Mouse (Mus musculus) embryonic facial prominence, embryonic 11.5 days (tissue): Measurements from ENCODE around the gene Camkmt. TPM values are rescaled to one million over a fixed set of nuclear protein-coding genes. Genes with fewer than 3 reads are reported as not detected.

Source experiments
- ATAC-seq: fragments of 200-750 bp; cut with Nextera tagmentation; replicated peaks from 2 replicates; pipeline ENCODE4 v1.8.0; 2017; ENCODE audit warnings: low read depth; ENCODE audit not compliant: insufficient number of reproducible peaks, low FRiP score, low TSS enrichment
- DNase-seq: peaks from one replicate; pipeline ENCODE4 v3.0.0-alpha.2; 2015; ENCODE audit warnings: low spot score
- H3K27ac ChIP-seq: fragments of 300-500 bp; sonication (generic); replicated peaks from 2 replicates; pipeline ENCODE4 v1.5.1; 2014; ENCODE audit warnings: mild to moderate bottlenecking, low read depth, low read length, control low read depth
- H3K27me3 ChIP-seq: fragments of 300-500 bp; sonication (generic); 2 replicates; pipeline ENCODE4 v1.6.1; 2014; ENCODE audit warnings: mild to moderate bottlenecking, low read length, moderate library complexity, mixed read lengths; ENCODE audit not compliant: control insufficient read depth, insufficient read depth
- H3K36me3 ChIP-seq: fragments of 300-500 bp; sonication (generic); replicated peaks from 2 replicates; pipeline ENCODE4 v1.6.1; 2014; ENCODE audit warnings: low read depth, mild to moderate bottlenecking, low read length, moderate library complexity, mixed read lengths; ENCODE audit not compliant: control insufficient read depth, insufficient read depth
- H3K4me1 ChIP-seq: fragments of 300-500 bp; sonication (generic); 2 replicates; pipeline ENCODE4 v1.6.1; 2014; ENCODE audit warnings: low read length, mixed read lengths; ENCODE audit not compliant: control insufficient read depth, insufficient read depth
- H3K4me2 ChIP-seq: fragments of 300-500 bp; sonication (generic); 2 replicates; pipeline ENCODE4 v1.6.1; 2014; ENCODE audit warnings: low read depth, mild to moderate bottlenecking, control low read depth, low read length, moderate library complexity
- H3K4me3 ChIP-seq: fragments of 300-500 bp; sonication (generic); 2 replicates; pipeline ENCODE4 v1.5.1; 2014; ENCODE audit warnings: low read depth, low read length, control low read depth
- H3K9ac ChIP-seq: fragments of 300-500 bp; sonication (generic); replicated peaks from 2 replicates; pipeline ENCODE4 v1.6.1; 2014; ENCODE audit warnings: mild to moderate bottlenecking, control low read depth, low read length
- H3K9me3 ChIP-seq: fragments of 300-500 bp; sonication (generic); replicated peaks from 2 replicates; pipeline ENCODE4 v1.6.1; 2016; ENCODE audit warnings: mild to moderate bottlenecking, low read length, inconsistent platforms, mixed read lengths; ENCODE audit not compliant: control insufficient read depth
- WGBS: fragments of 180-500 bp; shearing (Covaris S2); extraction: QIAGEN DNeasy Blood & Tissue Kit; methylation state at CpG from one replicate; pipeline ENCODE4 v1.1.7; 2014; 5-methylcytosine and 5-hydroxymethylcytosine counted together
- polyA plus RNA-seq: library from polyadenylated mRNA; unstranded; fragments of >200 nt; fragmentation: Nextera tagmentation; extraction: Ambion mirVana; gene quantifications from 2 replicates; pipeline ENCODE4 v1.2.1, GENCODE M21; 2014

Gene Camkmt
- 16.8 and 16.9 TPM in 2 replicates for polyA plus RNA-seq

GRCm38 (mm10) chr17:85090120-85091099 is at the start of gene Camkmt, which contains the start of gene Prepl:
Gene Camkmt (plus strand): TSS chr17:85090552.
Gene Prepl (minus strand): TSS chr17:85090241.
- Histone ChIP-seq H3K9ac (peak within 1 kb of the TSS; percentile 79), H3K36me3 (no peaks in the 10 kb centered on the region), H3K9me3 (no peaks in the 10 kb centered on the region), H3K4me3 (peak within 1 kb of the TSS; percentile 85), H3K27ac (peak within 1 kb of the TSS; percentile 56; the same call in 1 of the 2 replicates), H3K4me2 (peak within 1 kb of the TSS; percentile 73), H3K4me1 (no peaks in the 10 kb centered on the region), H3K27me3 (no peaks in the 10 kb centered on the region)
- peak; percentile 99 for DNase-seq
- ATAC-seq: peak; percentile 98
- WGBS: under 1% methylated on average over 62 of the region's 63 CpGs

- Histone ChIP-seq H3K9me3 (no peaks in the 10 kb centered on the region), H3K27ac (no peak overlapping the region), H3K27me3 (no peaks in the 10 kb centered on the region), H3K4me2 (no peak overlapping the region), H3K4me1 (no peaks in the 10 kb centered on the region), H3K9ac (no peak overlapping the region), H3K4me3 (no peak overlapping the region), H3K36me3 (no peaks in the 10 kb centered on the region)
- ATAC-seq (no peak), DNase-seq (no peak)
- 79% methylated on average over 7 of the region's 7 CpGs for WGBS
These were observed 49.4 kb upstream of the Camkmt start for GRCm38 (mm10) chr17:85040913-85041312.

DNA sequence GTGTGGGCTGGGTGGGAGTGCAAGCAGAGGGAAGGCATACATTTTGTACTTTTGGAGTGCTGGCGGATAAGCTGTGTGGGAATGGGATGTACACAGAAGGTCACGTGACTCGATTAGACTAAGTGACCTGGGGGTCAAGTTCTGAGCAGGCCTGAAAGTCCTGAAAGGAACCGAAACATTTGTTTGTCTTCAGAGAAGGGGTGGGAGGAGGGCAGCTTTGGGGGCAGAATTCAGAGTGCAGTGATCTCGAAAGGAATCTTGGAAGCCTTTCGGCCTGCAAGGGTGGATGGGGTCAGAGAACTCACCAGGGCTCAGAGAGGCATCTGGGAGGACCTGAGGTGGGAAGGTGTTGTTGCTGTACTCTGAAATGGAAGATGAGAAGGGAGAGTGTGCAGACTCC is 47.9 kb upstream of the Camkmt start:
- DNase-seq (no peak), ATAC-seq (no peak)
- Histone ChIP-seq H3K9ac (no peak overlapping the region), H3K4me3 (no peak overlapping the region), H3K36me3 (no peaks in the 10 kb centered on the region), H3K4me1 (no peaks in the 10 kb centered on the region), H3K9me3 (no peaks in the 10 kb centered on the region), H3K4me2 (no peak overlapping the region), H3K27ac (no peak overlapping the region), H3K27me3 (no peaks in the 10 kb centered on the region)
- WGBS: 60% methylated on average over 6 of the region's 6 CpGs

DNA sequence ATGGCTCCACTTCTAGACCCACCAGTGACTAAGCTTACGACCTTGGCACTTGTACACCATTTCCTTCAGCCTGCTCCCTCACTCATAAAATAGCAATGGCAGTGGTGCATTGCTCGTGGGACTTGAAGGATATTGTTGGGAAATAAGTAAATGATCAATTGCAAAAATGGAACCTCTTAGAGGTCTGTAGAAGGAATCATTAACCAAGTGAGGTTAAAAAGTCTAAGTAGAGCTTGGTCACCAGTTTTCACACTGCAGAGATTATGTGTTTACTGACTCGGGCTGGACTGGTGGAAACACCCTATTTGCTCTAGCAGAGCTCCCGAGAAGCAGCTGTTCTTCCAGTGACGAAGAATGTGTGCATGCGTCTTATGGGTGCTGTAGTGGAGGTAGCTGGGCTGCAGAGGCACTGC is 46.9 kb upstream of the Camkmt start:
- WGBS: 86% methylated on average over 6 of the region's 6 CpGs
- Histone ChIP-seq H3K4me1 (no peaks in the 10 kb centered on the region), H3K9ac (no peak overlapping the region), H3K4me2 (no peak overlapping the region), H3K27ac (no peak overlapping the region), H3K27me3 (no peaks in the 10 kb centered on the region), H3K4me3 (no peak overlapping the region), H3K9me3 (no peaks in the 10 kb centered on the region), H3K36me3 (no peaks in the 10 kb centered on the region)
- DNase-seq (no peak), ATAC-seq (no peak)

DNA sequence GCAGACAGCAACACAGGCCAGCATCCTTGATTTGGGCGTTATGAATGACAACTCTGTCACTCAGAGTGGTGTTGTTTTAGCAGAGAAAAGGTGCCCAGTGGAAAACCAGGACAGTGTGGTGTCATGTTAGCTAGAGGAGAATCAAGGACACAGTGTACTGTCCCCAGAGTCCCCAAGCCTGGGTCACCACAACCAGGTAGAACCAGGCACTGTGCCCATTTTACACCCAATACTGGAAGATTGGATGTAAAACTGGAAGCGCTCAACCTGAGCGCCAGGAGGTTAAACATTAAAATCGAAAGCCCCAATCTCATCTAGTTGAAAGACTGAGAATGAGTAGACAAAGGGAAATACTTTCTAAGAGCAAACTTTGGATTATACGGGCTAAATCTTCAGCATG is 45.9 kb upstream of the Camkmt start:
- no peak overlapping the region for H3K4me3 ChIP-seq
- no peak overlapping the region for H3K27ac ChIP-seq
- ATAC-seq (no peak), DNase-seq (no peak)
- no peak overlapping the region for H3K9ac ChIP-seq
- 88% methylated on average over 5 of the region's 5 CpGs for WGBS
- no peaks in the 10 kb centered on the region for H3K27me3 ChIP-seq
- no peaks in the 10 kb centered on the region for H3K36me3 ChIP-seq
- H3K9me3 ChIP-seq: no peaks in the 10 kb centered on the region
- no peaks in the 10 kb centered on the region for H3K4me1 ChIP-seq
- no peak overlapping the region for H3K4me2 ChIP-seq

DNA sequence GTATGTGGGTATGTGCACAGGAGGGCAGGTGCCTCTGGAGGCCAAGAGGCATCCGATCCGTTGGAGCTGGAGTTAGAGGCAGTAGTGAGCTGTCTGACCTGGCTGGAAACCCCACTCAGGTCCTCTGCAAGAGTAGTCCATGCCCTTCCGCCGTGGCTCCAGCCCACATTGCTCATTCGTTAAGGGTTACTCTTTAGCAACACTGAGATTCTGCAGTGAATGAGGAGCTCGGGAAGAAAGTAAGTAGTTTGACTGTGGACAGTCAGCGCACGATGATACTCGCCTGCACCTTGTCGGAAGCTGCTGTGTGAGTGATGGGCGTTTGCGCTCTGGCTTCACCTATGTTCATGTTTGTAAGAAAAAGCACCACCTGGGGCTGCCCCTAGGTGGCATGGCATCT is 45.2 kb upstream of the Camkmt start:
- no peak for ATAC-seq
- Histone ChIP-seq H3K4me1 (no peaks in the 10 kb centered on the region), H3K27ac (no peak overlapping the region), H3K9me3 (no peaks in the 10 kb centered on the region), H3K4me3 (no peak overlapping the region), H3K4me2 (no peak overlapping the region), H3K9ac (no peak overlapping the region), H3K36me3 (no peaks in the 10 kb centered on the region), H3K27me3 (no peaks in the 10 kb centered on the region)
- no peak for DNase-seq
- WGBS: 87% methylated on average over 12 of the region's 12 CpGs

DNA sequence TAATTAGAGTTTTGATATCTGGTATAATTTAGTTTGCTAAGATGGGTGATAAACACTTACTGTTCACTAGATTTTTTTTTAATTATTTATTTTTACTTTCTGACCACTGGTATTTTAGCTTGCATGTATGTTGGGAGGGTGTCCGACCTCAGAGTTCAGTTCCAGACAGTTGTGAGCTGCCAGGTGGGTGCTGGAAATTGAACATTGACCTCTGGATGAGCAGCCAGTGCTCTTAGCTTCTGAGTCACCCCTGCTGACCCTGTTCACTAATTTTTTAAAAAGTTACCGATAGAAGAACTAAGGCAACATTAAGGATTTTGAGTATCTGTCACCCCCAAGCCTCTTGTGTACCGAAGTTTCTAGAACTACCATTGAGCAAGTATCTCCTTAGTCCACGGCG is 42.0 kb upstream of the Camkmt start:
- Histone ChIP-seq H3K4me1 (no peaks in the 10 kb centered on the region), H3K27ac (no peak overlapping the region), H3K4me3 (no peak overlapping the region), H3K9me3 (no peaks in the 10 kb centered on the region), H3K4me2 (no peak overlapping the region), H3K9ac (no peak overlapping the region), H3K36me3 (no peaks in the 10 kb centered on the region), H3K27me3 (no peaks in the 10 kb centered on the region)
- ATAC-seq: no peak
- 89% methylated on average over 5 of the region's 5 CpGs for WGBS
- no peak for DNase-seq

- H3K4me3 ChIP-seq: no peak overlapping the region
- no peaks in the 10 kb centered on the region for H3K27me3 ChIP-seq
- peaks cover 3% of the 10 kb centered on the region; the same call in 1 of the 2 replicates for H3K36me3 ChIP-seq
- no peak overlapping the region for H3K27ac ChIP-seq
- no peaks in the 10 kb centered on the region for H3K9me3 ChIP-seq
- DNase-seq: no peak
- no peaks in the 10 kb centered on the region for H3K4me1 ChIP-seq
- no peak overlapping the region for H3K9ac ChIP-seq
- 88% methylated on average over 7 of the region's 7 CpGs for whole genome bisulfite sequencing
- no peak overlapping the region for H3K4me2 ChIP-seq
- ATAC-seq: no peak
These were observed 32.1 kb upstream of the Camkmt start for GRCm38 (mm10) chr17:85058276-85058675.
